Mouse (Mus musculus): Measurements from ENCODE around the gene 4933428G20Rik.
A peak's percentile ranks its signal among the peaks of the same experiment; 100 is the strongest.

4933428G20Rik gene

DNA sequence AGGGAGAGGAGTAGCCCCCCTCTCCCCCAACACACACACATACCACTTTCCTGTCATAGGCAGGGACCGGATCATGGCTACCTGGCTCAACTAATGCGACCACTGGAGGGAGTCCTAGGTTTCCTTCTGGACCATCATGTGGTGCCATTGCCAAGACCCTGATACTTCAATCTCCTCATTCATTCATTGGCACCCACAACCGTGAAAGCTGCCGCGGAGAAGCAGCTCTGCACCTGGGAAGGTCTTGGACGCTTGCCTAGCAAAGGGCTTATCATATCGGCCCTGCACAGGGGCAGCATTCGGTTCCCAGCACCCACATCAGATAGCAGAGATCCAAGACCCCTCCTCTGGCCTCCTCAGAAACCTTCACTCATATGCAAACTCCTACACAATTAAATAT lies 6.2 kb upstream of the 4933428G20Rik start:
- no peak for DNase-seq (ENCODE audit: extremely low spot score, low spot score)

DNA sequence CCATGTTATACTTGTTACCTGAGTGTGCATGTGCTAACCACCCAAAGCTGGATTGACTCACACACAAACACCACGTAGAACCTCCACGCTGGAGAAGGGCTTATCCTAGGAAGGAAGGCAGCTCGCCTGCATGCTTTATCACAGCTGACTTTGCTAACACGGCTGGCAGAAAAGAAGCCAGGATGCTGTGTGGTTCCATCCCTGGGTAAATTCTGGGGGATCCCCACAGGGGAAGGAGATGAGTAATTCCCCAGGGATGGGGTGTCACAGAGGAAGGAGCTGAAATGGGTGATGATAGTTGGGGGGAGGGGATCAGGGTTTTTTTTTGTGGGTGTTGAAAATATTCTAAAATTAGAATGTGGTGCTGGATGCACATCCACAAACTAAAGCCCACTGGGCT lies 5.6 kb upstream of the 4933428G20Rik start:
- DNase-seq (ENCODE audit: extremely low spot score, low spot score), result no peak

DNA sequence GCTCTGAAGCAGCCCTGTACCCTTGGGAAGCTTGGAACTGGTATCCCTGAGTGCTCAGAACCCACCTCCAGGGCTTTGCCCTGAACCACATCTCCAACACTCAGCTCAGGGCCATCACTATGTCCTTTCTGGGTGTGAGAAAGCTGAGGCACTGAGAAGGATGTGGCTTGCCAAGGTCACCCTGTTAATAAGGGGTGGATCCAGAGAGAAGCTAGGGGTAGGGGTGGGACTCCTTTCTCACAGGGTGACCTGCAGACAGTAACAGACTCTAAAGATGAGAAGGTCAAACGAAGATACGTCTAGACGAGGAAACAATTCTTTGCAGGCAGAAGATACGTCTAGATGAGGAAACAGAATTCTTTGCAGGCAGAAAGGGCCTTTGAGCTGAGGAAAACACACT lies 2.7 kb upstream of the 4933428G20Rik start:
- no peak for DNase-seq (ENCODE audit: extremely low spot score, low spot score)

DNA sequence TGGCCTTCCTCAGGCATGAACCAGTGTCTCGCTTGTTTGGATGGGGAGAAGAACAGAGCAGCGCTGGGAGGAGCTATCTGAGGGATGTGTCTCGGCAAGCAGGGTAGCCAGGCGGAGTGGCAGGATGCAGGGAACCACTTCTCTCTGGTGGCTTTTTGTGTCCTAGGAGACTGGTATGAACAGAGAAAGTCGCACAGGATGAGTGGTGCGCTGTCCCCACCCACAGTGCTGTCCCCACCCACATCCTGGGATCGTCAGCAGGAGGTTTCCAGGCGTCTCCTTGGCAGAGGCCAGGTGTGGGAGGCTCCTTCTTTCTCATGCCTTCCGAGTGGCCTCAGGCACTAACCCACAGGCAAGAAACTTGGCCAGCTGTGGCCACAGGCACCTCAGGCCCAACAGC lies 2.2 kb upstream of the 4933428G20Rik start:
- no peak for DNase-seq (ENCODE audit: extremely low spot score, low spot score)

DNA sequence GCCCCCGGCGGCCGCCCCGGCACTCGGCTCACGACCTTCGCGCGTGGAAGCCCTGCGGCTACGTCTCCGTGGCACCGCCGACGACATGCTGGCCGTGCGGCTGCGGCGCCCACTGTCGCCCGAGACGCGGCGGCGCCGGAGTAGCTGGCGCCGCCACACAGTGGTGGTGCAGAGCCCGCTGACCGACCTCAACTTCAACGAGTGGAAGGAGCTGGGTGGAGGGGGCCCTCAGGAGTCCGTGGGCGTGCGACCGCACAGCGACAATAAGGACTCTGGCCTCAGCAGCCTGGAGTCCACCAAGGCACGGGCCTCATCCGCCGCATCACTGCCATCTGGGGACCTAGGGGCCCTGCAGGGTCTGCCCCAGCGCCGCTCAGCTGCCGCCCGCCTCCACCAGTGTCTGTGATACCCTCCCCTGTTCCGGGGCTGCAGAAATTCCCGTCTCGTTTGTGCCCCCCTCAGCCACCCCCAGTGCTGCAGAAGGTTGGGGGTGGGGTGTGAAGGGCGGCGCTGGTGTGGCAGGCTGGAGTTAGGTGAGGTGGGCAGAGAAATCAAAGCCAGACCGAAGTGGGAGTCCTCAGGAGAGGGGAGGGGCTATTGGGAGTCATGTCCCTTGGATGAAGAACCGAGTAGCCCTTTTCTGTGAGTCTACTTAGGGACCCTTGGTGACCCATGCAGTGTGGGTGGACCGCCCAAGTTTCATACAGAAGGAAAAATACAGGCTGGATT lies 744 bp upstream of the 4933428G20Rik start:
- no peak for DNase-seq (ENCODE audit: extremely low spot score, low spot score)

DNA sequence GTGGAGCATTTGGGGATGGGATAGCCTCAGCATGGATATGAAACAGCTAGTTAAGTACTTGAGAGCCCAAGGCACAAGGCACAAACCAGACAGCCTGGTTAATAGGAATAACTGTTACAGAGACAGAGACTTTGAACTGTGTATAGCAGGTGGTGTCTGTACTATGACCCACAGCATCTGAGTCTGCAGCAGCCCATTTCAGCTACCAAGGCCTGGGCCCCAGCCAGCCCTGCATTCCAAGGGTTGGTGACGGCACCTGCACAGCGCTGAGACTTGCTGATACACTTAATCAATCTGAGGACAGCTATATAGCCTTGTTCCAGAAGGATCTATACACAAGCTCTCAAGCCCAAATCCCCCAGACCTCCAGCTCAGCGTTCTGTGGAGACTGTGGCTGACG lies 2.6 kb downstream of the 4933428G20Rik start:
- DNase-seq (ENCODE audit: extremely low spot score, low spot score), result no peak

DNA sequence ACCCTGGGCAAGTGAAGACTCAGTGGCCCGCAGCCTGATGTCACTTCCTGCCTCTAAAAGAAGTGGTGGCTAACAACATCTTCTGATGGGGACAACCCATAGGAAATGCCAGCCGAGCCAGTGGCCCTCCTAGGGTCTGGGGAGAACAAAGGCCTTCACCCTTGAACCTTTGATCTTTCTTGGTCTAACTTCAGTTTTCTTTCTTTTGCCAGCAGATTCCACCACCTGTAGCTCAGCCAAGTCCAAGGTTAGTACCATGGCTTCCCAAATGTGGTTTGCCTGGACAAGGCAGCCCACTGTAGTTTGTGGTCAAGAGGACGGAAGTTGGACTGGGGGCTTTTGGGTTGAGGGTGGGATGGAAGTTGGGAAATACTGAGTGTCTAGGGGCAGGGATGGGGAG lies 7.3 kb downstream of the 4933428G20Rik start:
- no peak for DNase-seq (ENCODE audit: extremely low spot score, low spot score)

DNA sequence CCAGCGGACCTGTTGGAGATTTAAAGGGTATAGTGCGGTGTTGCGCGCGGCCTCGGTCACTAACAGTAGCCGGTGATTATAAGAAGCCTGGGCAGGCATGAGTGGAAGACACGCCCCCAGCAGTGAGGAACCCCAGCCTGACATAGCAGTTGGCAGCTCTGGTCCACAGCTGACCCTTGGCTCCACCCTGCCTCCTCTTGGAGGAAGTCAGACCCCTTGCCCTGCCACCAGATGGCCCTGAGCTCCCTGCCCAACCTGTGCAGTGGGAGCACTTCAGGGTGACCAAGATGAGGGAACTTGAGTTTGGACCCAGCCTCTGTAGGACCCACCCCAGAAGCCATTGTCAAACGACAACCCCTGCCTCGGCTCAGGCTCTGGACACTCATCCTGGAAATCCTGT lies 8.5 kb downstream of the 4933428G20Rik start:
- DNase-seq (ENCODE audit: extremely low spot score, low spot score), result no peak

DNA sequence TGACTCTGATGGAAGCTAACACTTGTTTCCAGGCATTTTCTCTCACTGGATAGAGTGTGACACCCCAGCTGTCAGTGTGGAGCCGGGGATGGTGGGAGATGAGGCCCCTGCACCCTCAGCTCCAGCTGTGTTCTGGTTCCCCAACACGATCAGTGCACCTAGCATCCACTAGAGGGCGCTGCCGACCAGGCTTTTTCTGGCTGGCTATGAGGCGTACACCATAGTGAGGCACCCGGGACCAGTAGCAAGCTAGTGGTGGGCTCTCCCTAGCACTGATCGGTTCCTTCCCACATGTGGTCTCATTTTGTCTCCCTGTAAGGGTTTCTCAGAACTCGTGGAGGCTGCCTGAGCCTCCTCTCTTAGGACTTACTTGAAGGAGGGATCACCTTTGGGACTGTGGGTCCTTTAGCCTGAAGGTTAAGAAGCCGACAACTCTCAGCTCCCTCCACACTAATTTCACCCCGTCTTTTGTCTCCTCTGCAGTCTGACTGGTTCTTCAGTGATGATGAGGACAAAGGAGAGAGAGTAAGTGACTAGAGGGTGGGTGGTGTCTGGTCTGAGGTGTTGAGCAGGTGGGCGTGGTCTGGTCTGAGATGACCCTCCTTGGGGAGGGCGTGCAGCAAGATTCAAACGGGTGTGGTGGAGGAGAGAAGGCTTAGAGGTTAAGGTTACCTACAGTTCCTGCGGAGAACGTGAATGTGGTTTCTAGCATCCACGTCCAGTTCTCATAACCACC lies 10.4 kb downstream of the 4933428G20Rik start:
- DNase-seq (ENCODE audit: extremely low spot score, low spot score), result peak; percentile 90

DNA sequence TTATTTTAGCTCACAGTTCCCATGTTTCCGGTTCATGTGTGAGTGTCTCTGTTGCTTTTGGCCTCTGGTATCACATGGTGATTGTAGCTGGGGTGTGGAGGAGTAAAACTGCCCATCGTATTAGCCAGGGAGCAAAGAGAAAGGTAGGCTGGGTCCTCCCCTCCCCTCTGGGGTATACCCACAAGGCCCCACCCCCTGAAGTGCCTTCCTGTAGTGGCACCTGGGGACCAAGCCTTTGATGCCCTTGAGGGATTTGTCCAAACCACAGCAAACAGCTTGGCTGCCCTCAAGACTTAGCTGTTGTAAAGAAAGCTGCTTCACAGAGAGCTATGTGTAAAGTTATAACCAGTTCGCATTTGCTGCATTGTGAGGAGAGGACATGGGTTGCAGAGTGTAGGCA lies 12.5 kb downstream of the 4933428G20Rik start:
- no peak for DNase-seq (ENCODE audit: extremely low spot score, low spot score)

DNA sequence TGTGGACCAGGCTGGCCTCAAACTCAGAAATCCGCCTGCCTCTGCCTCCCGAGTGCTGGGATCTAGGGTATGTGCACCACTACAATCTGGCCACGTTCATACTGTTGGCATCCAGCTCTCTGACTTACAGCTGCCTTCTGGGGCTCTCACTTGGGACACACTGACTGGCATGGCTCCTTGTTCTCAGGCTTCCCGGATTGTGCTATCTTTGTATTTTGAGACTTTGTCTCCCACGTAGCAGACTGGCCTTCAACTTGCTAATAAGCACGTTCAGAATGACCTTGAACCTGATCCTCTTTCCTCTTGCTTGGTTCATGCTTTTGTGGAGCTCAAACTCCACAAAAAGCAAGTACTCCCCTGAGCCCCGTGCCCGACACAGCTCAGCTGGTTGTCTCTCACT lies 14.5 kb downstream of the 4933428G20Rik start:
- no peak for DNase-seq (ENCODE audit: extremely low spot score, low spot score)

DNA sequence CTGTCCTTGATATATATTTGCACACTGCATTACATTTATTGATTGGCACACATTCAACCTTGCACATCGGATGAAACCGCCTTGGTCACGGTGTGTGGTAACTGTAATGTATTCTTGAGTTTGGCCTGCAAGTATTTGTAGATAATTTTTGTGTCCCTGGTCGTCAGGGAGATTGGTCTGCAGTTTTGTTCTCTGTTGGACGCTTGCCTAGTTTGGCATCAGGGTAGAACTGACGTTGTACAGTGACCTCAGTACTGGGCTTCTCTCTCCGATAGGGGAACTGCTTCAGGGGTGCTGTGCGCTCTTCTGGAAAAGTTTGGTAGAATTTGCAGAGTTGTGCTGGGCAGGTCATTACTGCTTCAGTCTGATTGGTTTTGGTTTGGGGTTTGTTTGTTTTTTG lies 20.3 kb downstream of the 4933428G20Rik start:
- DNase-seq (ENCODE audit: extremely low spot score, low spot score), result no peak

DNA sequence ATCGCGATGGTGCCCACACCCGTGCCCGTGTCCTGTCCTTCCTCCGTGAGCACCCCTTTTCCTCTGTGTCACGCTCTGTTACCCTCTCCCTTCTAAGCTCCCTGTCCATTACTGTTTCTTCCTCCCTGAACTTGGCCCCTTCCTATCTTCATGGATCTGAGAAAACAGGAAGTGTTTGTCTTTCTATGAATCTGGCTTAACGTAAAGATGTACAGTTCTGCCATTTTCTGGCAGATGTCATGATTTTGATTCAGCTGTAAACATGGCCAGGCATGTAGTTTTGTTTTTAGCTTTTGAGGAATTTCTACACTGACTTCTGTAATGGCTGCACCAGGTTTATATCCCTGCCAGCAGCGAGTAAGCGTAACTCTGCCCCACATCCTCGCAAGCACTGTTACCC lies 21.1 kb downstream of the 4933428G20Rik start:
- no peak for DNase-seq (ENCODE audit: extremely low spot score, low spot score)

DNA sequence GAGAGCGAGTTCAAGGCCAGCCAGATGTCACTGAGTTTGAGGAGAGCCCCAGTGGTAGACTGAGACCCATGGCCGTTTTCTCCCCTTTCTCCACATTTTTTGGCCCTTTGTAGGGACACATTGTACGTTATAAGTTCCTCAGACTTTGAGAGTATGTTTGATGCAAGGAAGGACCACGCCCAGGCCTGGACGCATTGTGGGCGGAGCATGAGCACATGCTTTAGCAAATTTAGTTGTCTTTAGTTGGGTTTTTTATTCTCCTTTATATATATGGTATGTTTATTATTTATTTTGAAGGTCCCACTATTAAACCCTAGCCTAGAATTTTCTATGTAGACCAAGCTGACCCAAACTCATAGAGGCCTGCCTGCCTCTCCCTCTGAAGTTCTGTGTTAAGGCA lies 21.8 kb downstream of the 4933428G20Rik start:
- DNase-seq (ENCODE audit: extremely low spot score, low spot score), result no peak

DNA sequence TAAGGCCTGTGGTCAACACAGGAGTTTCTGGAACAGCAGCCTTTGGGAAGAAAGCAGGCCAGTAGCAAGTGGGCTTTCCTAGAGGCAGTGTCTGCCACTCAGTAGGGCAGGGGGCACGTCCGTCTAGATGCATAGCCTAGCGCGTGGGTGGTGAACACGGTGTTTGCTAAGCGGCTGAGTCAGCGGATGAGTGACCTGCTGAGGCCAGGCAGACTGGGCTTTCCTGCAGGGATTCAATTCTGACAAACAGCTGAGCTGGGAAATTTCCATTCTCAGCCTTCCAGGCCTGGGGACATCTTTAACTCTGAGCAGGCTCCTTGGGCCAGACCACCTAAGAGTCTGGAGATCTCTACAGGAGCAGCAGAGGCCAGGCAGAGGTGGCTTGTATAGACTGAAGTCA lies 22.7 kb downstream of the 4933428G20Rik start:
- no peak for DNase-seq (ENCODE audit: extremely low spot score, low spot score)

DNA sequence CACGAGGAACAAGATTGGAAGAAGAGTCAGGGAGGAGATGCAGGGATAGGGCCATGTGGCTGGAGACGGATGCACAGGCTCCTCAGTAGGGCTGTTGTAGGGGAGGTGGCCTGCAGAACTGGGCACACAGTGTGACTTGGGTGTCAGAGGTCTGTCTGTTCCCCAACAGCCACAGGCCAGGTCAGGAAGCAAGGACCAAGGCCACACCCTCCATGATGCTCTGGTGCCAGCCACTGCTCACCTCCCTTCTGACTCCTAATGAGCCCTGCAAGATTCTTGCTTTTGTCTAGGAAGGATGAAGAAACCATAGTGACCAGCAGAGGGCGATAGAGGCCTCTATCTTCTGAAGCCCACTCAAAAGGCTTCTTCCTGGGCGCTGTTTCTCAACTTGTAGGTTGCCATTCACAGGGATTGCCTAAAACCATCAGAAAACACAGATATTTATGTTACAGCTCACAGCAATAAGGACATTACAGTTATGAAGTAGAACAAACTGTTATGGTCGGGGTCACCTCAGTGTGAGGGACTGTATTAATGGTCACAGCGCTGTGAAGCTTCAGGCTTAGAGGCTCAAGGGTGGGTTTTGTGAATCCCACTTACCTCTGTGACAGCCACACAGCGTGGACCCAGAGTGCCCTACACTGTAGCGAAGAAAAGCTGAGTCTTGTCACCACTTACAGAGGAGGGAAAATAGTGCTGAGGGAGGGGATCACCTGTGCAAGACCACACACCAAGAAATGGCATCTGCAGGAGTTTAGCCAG lies 23.6 kb downstream of the 4933428G20Rik start:
- DNase-seq (ENCODE audit: extremely low spot score, low spot score), result peak; percentile 74

DNA sequence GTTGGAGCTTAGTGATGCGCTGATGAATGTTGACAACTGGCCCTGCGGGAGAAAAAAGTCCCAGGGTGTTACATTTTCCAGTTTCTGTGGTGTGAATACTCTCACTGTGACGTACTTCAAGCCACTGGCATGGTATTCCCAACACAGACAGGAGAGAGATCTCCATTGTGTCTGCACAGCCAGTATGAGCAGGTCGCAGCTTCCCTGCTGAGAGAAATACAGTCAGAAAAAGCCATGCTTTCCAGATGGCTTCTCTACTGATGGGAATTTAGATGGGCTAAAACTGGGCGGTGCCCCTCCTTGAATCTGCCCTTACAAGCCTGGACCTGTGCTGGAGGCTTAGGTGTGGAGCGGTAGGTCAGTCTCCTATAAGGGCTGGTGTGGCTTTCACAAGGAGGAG lies 28.9 kb downstream of the 4933428G20Rik start:
- DNase-seq (ENCODE audit: extremely low spot score, low spot score), result no peak

DNA sequence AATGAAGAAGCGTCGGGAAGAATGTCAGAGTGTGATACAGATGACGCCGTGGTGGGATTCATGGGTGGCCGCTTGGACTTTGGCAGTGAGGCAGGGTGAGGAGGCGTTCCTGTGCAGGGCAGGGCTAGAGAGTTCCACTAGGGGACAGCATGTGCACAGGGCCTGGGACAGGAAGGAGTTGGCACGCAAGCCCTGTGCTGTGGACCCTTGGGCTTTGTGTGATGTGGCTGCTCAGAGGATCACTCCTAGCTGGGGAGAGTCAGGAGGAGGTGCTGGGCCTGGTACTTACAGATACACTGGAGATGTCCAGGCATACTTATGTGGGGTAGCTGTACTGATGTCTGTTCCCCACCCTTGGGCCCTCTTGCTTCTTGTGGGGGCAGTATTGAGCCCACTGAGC lies 30.3 kb downstream of the 4933428G20Rik start:
- DNase-seq (ENCODE audit: extremely low spot score, low spot score), result no peak

DNA sequence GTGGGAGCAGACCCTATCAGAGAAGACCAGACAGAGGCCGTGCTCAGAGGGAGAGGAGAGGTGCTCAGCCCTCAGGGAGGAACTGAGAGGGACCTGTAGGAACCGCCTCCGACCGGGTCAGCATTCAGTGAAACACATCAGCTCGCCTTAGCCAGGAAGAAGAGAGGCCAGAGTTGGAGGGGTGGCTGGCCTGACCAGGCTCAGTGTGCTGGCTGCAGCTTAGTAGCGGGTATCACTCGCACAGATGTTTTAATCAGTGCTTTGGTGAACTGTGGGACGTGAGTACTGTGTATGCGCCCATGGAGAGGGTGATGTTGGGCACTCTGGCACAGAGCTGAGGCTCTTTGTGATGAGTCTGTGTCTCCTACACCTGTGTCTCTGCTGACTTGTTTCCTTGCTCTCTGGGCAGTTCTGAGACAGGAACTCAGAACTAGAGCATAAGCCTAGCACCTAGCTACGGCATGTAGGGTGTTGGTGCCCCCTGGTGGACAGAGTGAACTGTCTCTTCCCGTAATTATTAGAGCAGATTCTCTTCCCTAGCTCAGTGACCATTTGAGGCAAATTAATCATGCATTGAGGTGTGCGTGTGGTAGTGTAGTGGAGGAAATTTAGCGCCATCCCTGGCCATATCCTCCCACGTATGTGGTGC lies 31.4 kb downstream of the 4933428G20Rik start:
- peak; percentile 82 for DNase-seq (ENCODE audit: extremely low spot score, low spot score)

DNA sequence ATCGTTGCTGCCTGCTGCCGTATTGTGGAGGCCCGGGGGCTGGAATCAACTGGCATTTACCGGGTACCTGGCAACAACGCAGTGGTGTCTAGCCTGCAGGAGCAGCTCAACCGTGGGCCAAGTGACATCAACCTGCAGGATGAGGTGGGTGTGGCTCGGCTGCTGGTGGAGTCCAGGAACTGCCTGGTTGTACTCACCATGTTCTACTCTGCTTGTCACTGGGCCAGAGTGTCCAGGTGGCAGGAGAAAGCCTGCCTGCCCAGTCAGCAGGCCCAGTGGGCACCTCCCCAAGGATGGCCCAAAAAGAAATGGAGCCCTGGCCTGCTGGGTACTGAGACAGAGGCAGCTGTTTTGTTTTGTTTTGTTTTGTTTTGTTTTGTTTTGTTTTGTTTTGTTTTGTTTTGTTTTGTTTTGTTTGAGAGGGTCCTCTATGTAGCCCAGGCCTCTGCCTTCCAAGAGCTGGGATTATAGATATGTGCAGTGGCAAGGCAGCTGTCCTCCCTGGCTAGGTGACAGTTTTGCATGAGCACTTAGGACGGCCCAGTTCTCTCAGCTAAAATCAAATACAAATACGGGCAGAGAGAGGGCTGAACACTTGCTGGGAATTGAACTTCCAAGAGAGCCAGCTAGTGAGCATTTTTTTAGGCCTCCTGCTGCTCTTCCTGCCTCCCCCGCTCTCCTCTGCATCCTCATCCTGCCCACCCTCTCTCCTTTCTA lies 33.5 kb downstream of the 4933428G20Rik start:
- no peak for DNase-seq (ENCODE audit: extremely low spot score, low spot score)

DNA sequence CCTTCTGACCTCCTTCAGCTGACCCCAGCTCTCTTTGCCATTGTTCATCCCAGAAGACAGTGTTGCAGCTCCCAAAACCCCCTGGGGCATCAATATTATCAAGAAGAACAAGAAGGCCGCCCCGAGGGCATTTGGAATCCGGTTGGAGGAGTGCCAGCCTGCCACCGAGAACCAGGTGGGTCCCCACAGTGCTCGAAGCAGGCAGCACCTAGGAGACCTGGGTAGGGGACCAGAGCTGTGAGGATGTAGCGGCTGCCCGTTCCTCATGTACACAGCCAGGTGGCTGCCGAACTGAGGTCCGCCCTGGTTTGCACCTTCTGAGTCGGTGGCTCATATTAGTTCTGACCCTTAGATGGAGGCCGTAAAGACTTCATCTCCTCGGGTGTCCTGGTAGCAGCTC lies 34.2 kb downstream of the 4933428G20Rik start:
- no peak for DNase-seq (ENCODE audit: extremely low spot score, low spot score)

All from neural tube, embryonic 10.5 days (tissue).